Mouse (Mus musculus): ENCODE measurements around the gene Fam20a. TPM values are rescaled to one million over a fixed set of nuclear protein-coding genes. Genes with fewer than 3 reads are reported as not detected.
"Not testable (repeated sequence)": the region's sequence is repeated elsewhere in the genome, so short reads cannot be mapped to it uniquely, and the experiment has no call there.

Gene Fam20a
- polyA plus RNA-seq, 1 experiment from 2014 or later = 2.0 TPM

- 93% methylated on average over 8 of the region's 8 CpGs for WGBS
- peaks cover 32% of the 10 kb centered on the region for H3K36me3 ChIP-seq
- no peaks in the 10 kb centered on the region for H3K27me3 ChIP-seq (ENCODE audit: insufficient read depth, poor library complexity, severe bottlenecking)
- no peaks in the 10 kb centered on the region for H3K4me1 ChIP-seq (replicated peaks)
- no peaks in the 10 kb centered on the region for H3K9me3 ChIP-seq
- H3K27ac ChIP-seq = no peak overlapping the region
- no peak for DNase-seq (ENCODE audit: low spot score)
- H3K4me3 ChIP-seq = no peak overlapping the region
Observed at GRCm38 (mm10) chr11:109672396-109672795, 49.7 kb downstream of the Fam20a start.

GRCm38 (mm10) chr11:109672021-109672324, 50.1 kb downstream of the Fam20a start:
- no peak overlapping the region for H3K27ac ChIP-seq
- no peaks in the 10 kb centered on the region for H3K4me1 ChIP-seq (replicated peaks)
- no peak overlapping the region for H3K4me3 ChIP-seq
- H3K27me3 ChIP-seq (ENCODE audit: insufficient read depth, poor library complexity, severe bottlenecking) = no peaks in the 10 kb centered on the region
- H3K9me3 ChIP-seq = no peaks in the 10 kb centered on the region
- WGBS = 90% methylated on average over 5 of the region's 5 CpGs
- no peak for DNase-seq (ENCODE audit: low spot score)
- peaks cover 36% of the 10 kb centered on the region for H3K36me3 ChIP-seq

- H3K27me3 ChIP-seq (ENCODE audit: insufficient read depth, poor library complexity, severe bottlenecking) = no peaks in the 10 kb centered on the region
- DNase-seq (ENCODE audit: low spot score) = no peak
- no peaks in the 10 kb centered on the region for H3K4me1 ChIP-seq (replicated peaks)
- no peak overlapping the region for H3K4me3 ChIP-seq
- H3K36me3 ChIP-seq = peaks cover 42% of the 10 kb centered on the region
- 80% methylated on average over 6 of the region's 6 CpGs for WGBS
- H3K27ac ChIP-seq = no peak overlapping the region
- H3K9me3 ChIP-seq = no peaks in the 10 kb centered on the region
Observed at GRCm38 (mm10) chr11:109671136-109672020, 50.7 kb downstream of the Fam20a start.

- Histone ChIP-seq H3K36me3 (peaks cover 53% of the 10 kb centered on the region), H3K27ac (no peak overlapping the region), H3K9me3 (no peaks in the 10 kb centered on the region), H3K4me1 (replicated peaks) (no peaks in the 10 kb centered on the region), H3K27me3 (ENCODE audit: insufficient read depth, poor library complexity, severe bottlenecking) (no peaks in the 10 kb centered on the region), H3K4me3 (no peak overlapping the region)
- WGBS = 68% methylated on average over 14 of the region's 14 CpGs
- DNase-seq (ENCODE audit: low spot score) = peak; percentile 11
Observed at GRCm38 (mm10) chr11:109670026-109670916, 51.8 kb downstream of the Fam20a start.

- no peaks in the 10 kb centered on the region for H3K9me3 ChIP-seq
- H3K27ac ChIP-seq = no peak overlapping the region
- DNase-seq (ENCODE audit: low spot score) = no peak
- no peak overlapping the region for H3K4me3 ChIP-seq
- no peaks in the 10 kb centered on the region for H3K27me3 ChIP-seq (ENCODE audit: insufficient read depth, poor library complexity, severe bottlenecking)
- 93% methylated on average over 8 of the region's 8 CpGs for WGBS
- peaks cover 64% of the 10 kb centered on the region for H3K36me3 ChIP-seq
- H3K4me1 ChIP-seq (replicated peaks) = no peaks in the 10 kb centered on the region
Observed at GRCm38 (mm10) chr11:109669149-109669708, 52.9 kb downstream of the Fam20a start.

GRCm38 (mm10) chr11:109668115-109668725, 53.9 kb downstream of the Fam20a start:
- Histone ChIP-seq H3K4me3 (no peak overlapping the region), H3K4me1 (replicated peaks) (no peaks in the 10 kb centered on the region), H3K27me3 (ENCODE audit: insufficient read depth, poor library complexity, severe bottlenecking) (no peaks in the 10 kb centered on the region), H3K9me3 (no peaks in the 10 kb centered on the region), H3K36me3 (peaks cover 74% of the 10 kb centered on the region), H3K27ac (no peak overlapping the region)
- no peak for DNase-seq (ENCODE audit: low spot score)
- 89% methylated on average over 8 of the region's 8 CpGs for WGBS

- Histone ChIP-seq H3K4me1 (replicated peaks) (no peaks in the 10 kb centered on the region), H3K27ac (no peak overlapping the region), H3K4me3 (no peak overlapping the region), H3K27me3 (ENCODE audit: insufficient read depth, poor library complexity, severe bottlenecking) (no peaks in the 10 kb centered on the region), H3K36me3 (peaks cover 82% of the 10 kb centered on the region), H3K9me3 (no peaks in the 10 kb centered on the region)
- WGBS = 92% methylated on average over 19 of the region's 19 CpGs
- DNase-seq (ENCODE audit: low spot score) = no peak
Observed at GRCm38 (mm10) chr11:109667371-109667770, 54.7 kb downstream of the Fam20a start.

- no peak for DNase-seq (ENCODE audit: low spot score)
- no peak overlapping the region for H3K4me3 ChIP-seq
- H3K36me3 ChIP-seq = peaks cover 92% of the 10 kb centered on the region
- H3K27me3 ChIP-seq (ENCODE audit: insufficient read depth, poor library complexity, severe bottlenecking) = no peaks in the 10 kb centered on the region
- H3K4me1 ChIP-seq (replicated peaks) = no peaks in the 10 kb centered on the region
- no peak overlapping the region for H3K27ac ChIP-seq
- H3K9me3 ChIP-seq = no peaks in the 10 kb centered on the region
- WGBS = 95% methylated on average over 13 of the region's 13 CpGs
Observed at GRCm38 (mm10) chr11:109666411-109666810, 55.7 kb downstream of the Fam20a start.

- H3K36me3 ChIP-seq = peaks cover 97% of the 10 kb centered on the region
- DNase-seq (ENCODE audit: low spot score) = no peak
- no peaks in the 10 kb centered on the region for H3K27me3 ChIP-seq (ENCODE audit: insufficient read depth, poor library complexity, severe bottlenecking)
- H3K27ac ChIP-seq = no peak overlapping the region
- H3K9me3 ChIP-seq = no peaks in the 10 kb centered on the region
- H3K4me3 ChIP-seq = no peak overlapping the region
- H3K4me1 ChIP-seq (replicated peaks) = no peaks in the 10 kb centered on the region
- WGBS = 85% methylated on average over 6 of the region's 6 CpGs
Observed at GRCm38 (mm10) chr11:109665424-109665823, 56.7 kb downstream of the Fam20a start.

GRCm38 (mm10) chr11:109664293-109664692, 57.8 kb downstream of the Fam20a start:
- DNase-seq (ENCODE audit: low spot score) = no peak
- Histone ChIP-seq H3K4me1 (replicated peaks) (no peaks in the 10 kb centered on the region), H3K9me3 (no peaks in the 10 kb centered on the region), H3K27me3 (ENCODE audit: insufficient read depth, poor library complexity, severe bottlenecking) (no peaks in the 10 kb centered on the region), H3K27ac (no peak overlapping the region), H3K4me3 (no peak overlapping the region), H3K36me3 (peaks cover 97% of the 10 kb centered on the region)
- 93% methylated on average over 13 of the region's 13 CpGs for WGBS

GRCm38 (mm10) chr11:109660526-109660925, 61.6 kb downstream of the Fam20a start:
- not testable (repeated sequence) for H3K4me1 ChIP-seq (replicated peaks); DNase-seq (ENCODE audit: low spot score); H3K27ac ChIP-seq; H3K27me3 ChIP-seq (ENCODE audit: insufficient read depth, poor library complexity, severe bottlenecking); H3K4me3 ChIP-seq; H3K9me3 ChIP-seq
- 89% methylated on average over 8 of the region's 8 CpGs for WGBS
- peaks cover 98% of the 10 kb centered on the region for H3K36me3 ChIP-seq

- Histone ChIP-seq H3K36me3 (peaks cover 78% of the 10 kb centered on the region), H3K27me3 (ENCODE audit: insufficient read depth, poor library complexity, severe bottlenecking) (no peaks in the 10 kb centered on the region), H3K27ac (no peak overlapping the region), H3K4me3 (no peak overlapping the region), H3K4me1 (replicated peaks) (peaks cover 24% of the 10 kb centered on the region), H3K9me3 (no peaks in the 10 kb centered on the region)
- WGBS = 90% methylated on average over 7 of the region's 7 CpGs
- DNase-seq (ENCODE audit: low spot score) = no peak
Observed at GRCm38 (mm10) chr11:109656232-109656631, 65.8 kb downstream of the Fam20a start.
